Mouse (Mus musculus): Measurements from ENCODE around the gene Raf1. TPM values are rescaled to one million over a fixed set of nuclear protein-coding genes. Genes with fewer than 3 reads are reported as not detected.

Gene Raf1
- total RNA-seq, 2 experiments from 2014 or later = 105 to 129 TPM

Other genes with a start within 250 kb of the Raf1 start
- gene Tsen2, start 132.0 kb downstream of the Raf1 start, total RNA-seq (2021) = 1 to 10 TPM; 5.8 to 6.1 TPM
- gene Mkrn2os, start 84.1 kb downstream of the Raf1 start, total RNA-seq (2021) = under 1 TPM in 1 of 2 experiments, not detected in 1; 0.18 TPM
- 10 to 100 TPM; 37.9 to 42.3 TPM for gene Mkrn2, start 74.7 kb downstream of the Raf1 start, total RNA-seq (2021)
- under 1 TPM; 0.35 to 0.43 TPM for gene Tmem40, start 85.8 kb upstream of the Raf1 start, total RNA-seq (2021)
- gene Cand2, start 97.9 kb upstream of the Raf1 start, total RNA-seq (2021) = 10 to 100 TPM; 61.9 to 64.2 TPM
- 100 to 1,000 TPM; 536 to 577 TPM for gene Rpl32, start 132.1 kb upstream of the Raf1 start, total RNA-seq (2021)
- gene Efcab12, start 161.8 kb upstream of the Raf1 start, total RNA-seq (2021) = under 1 TPM in 1 of 2 experiments, not detected in 1; 0.24 TPM
- gene Mbd4, start 176.7 kb upstream of the Raf1 start, total RNA-seq (2021) = under 1 TPM; 0.82 to 0.94 TPM
- gene Ift122, start 176.8 kb upstream of the Raf1 start, total RNA-seq (2021) = 1 to 10 TPM; 5.3 to 7.6 TPM

Data from gastrocnemius, postnatal 25 days (tissue).